Mouse (Mus musculus) limb, embryonic 14.5 days (tissue): ENCODE data around the gene St6galnac4. TPM values are rescaled to one million over a fixed set of nuclear protein-coding genes. Genes with fewer than 3 reads are reported as not detected.

ENCODE experiments used
- ATAC-seq: fragments of 200-750 bp; cut with Nextera tagmentation; 2 replicates; pipeline ENCODE4 v1.8.0; 2017; ENCODE audit warnings: low read depth, moderate number of reproducible peaks, moderate TSS enrichment; ENCODE audit not compliant: low FRiP score
- DNase-seq: peaks from one replicate; pipeline ENCODE4 v3.0.0-alpha.2; 2015; ENCODE audit warnings: low spot score
- H3K27ac ChIP-seq: fragments of 300-500 bp; sonication (generic); replicated peaks from 2 replicates; pipeline ENCODE4 v1.5.1; 2014; ENCODE audit warnings: low read depth, mild to moderate bottlenecking, low read length, moderate library complexity, mixed read lengths
- H3K27me3 ChIP-seq: fragments of 300-500 bp; sonication (generic); 2 replicates; pipeline ENCODE4 v1.6.1; 2014; ENCODE audit warnings: low read length, mixed read lengths; ENCODE audit not compliant: control insufficient read depth, insufficient read depth
- H3K36me3 ChIP-seq: fragments of 300-500 bp; sonication (generic); 2 replicates; pipeline ENCODE4 v1.6.1; 2014; ENCODE audit warnings: mild to moderate bottlenecking, low read length, moderate library complexity, mixed read lengths; ENCODE audit not compliant: control insufficient read depth, insufficient read depth
- H3K4me1 ChIP-seq: fragments of 300-500 bp; sonication (generic); 2 replicates; pipeline ENCODE4 v1.6.1; 2014; ENCODE audit warnings: antibody characterized with exemption, low read length, mixed read lengths; ENCODE audit not compliant: control insufficient read depth, insufficient read depth
- H3K4me2 ChIP-seq: fragments of 300-500 bp; sonication (generic); replicated peaks from 2 replicates; pipeline ENCODE4 v1.6.1; 2014; ENCODE audit warnings: low read depth, mild to moderate bottlenecking, low read length, moderate library complexity; ENCODE audit not compliant: severe bottlenecking
- H3K4me3 ChIP-seq: fragments of 300-500 bp; sonication (generic); replicated peaks from 2 replicates; pipeline ENCODE4 v1.5.1; 2014; ENCODE audit warnings: low read length
- H3K9ac ChIP-seq: fragments of 300-500 bp; sonication (generic); 2 replicates; pipeline ENCODE4 v1.6.1; 2014; ENCODE audit warnings: mild to moderate bottlenecking, low read depth, low read length, moderate library complexity; ENCODE audit not compliant: severe bottlenecking
- H3K9me3 ChIP-seq: fragments of 300-500 bp; sonication (generic); 2 replicates; pipeline ENCODE4 v1.6.1; 2016; ENCODE audit warnings: low read length; ENCODE audit not compliant: control insufficient read depth
- POLR2A ChIP-seq: fragments of 200-500 bp; IDR thresholded peaks from 2 replicates; pipeline ENCODE4 v1.8.0; 2012; ENCODE audit warnings: inconsistent platforms, mild to moderate bottlenecking, moderate library complexity, borderline replicate concordance; ENCODE audit not compliant: insufficient read depth, insufficient read length; ENCODE audit errors: extremely low read depth
- WGBS: fragments of 180-500 bp; shearing (Covaris S2); extraction: QIAGEN DNeasy Blood & Tissue Kit; methylation state at CpG from one replicate; pipeline ENCODE4 v1.1.7; 2014; 5-methylcytosine and 5-hydroxymethylcytosine counted together
- polyA plus RNA-seq, 2 experiments: library from polyadenylated mRNA; depleted of rRNA in 1 of 2; stranded (reverse) in 1 of 2; unstranded in 1 of 2; fragments of >200 nt; fragmentation: Nextera tagmentation in 1 of 2; extraction: Ambion mirVana in 1 of 2; gene quantifications; 2 replicates each; pipeline versions ENCODE4 v1.2.1 to v1.2.3; 2012 to 2014

The St6galnac4 gene
- polyA plus RNA-seq, 2 experiments, result 31.8 to 33.9 TPM

- 0 out of 2 replicates have a peak, but pooled peaks have one; percentile 34 for ATAC-seq
- peak; percentile 22 for DNase-seq
- TF ChIP-seq POLR2A, result no peak
- Histone ChIP-seq H3K4me1 (peaks cover 9% of the 10 kb centered on the region; the same call in 1 of the 2 replicates), H3K4me3 (no peak overlapping the region), H3K9me3 (no peaks in the 10 kb centered on the region), H3K36me3 (peaks cover 19% of the 10 kb centered on the region), H3K27me3 (no peaks in the 10 kb centered on the region), H3K27ac (0 out of 2 replicates have a peak overlapping the region, but pooled peaks have one; percentile 26), H3K9ac (no peak overlapping the region), H3K4me2 (no peak overlapping the region)
- WGBS, result 60% methylated on average over 4 of the region's 4 CpGs
These were observed 31.4 kb upstream of the St6galnac4 start for GRCm38 (mm10) chr2:32555484-32555883.

DNA sequence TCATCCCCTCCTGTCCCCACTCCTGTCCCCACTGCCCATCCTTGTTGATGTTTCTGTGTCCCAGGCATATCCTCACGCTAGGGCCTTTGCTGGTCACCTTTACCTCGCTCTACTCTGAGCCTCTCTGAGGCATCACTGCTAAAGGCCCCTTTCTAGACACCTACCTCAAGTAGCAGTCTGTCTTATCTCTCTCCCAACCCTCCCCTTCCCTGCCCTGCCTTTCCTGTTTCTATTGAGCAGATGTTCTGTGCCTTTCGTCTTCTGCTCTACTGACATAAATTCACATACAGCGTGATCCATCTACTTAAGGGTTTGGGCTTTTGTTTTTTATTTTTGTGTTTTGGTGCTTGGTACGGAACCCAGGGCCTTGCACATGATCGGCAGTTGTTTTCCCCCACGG lies 30.9 kb upstream of the St6galnac4 start:
- no peaks in the 10 kb centered on the region for H3K9me3 ChIP-seq
- TF ChIP-seq POLR2A, result no peak

DNA sequence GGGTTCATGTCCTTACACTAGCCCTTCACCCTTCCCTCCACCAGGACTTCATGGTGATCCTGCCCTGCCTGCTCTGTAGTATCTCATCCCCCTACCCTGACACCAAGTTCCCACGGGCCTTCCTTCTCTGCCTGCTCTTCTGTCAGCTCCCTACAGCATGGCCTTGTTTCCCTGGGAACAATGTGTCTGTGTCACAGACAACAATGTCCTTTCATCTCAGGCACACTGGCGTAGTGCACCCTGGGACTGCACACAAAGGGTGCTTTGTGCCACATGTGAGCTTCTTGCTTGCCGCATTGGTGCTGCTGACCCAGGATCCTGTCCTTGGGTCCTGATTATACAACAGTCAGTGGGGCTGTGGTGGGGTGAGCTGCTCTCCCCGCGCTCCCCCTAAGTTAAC lies 27.3 kb upstream of the St6galnac4 start:
- WGBS, result 69% methylated on average over 5 of the region's 5 CpGs
- Histone ChIP-seq H3K9ac (no peak overlapping the region), H3K27me3 (no peaks in the 10 kb centered on the region), H3K9me3 (no peaks in the 10 kb centered on the region), H3K4me1 (peaks cover 6% of the 10 kb centered on the region; the same call in 1 of the 2 replicates), H3K27ac (no peak overlapping the region), H3K36me3 (peaks cover 51% of the 10 kb centered on the region), H3K4me2 (no peak overlapping the region), H3K4me3 (no peak overlapping the region)
- DNase-seq (no peak), ATAC-seq (no peak)
- no peak for TF ChIP-seq POLR2A

More for the DNA sequence above, 30.9 kb upstream of the St6galnac4 start:
- H3K27me3 ChIP-seq, result no peaks in the 10 kb centered on the region
- H3K4me1 ChIP-seq, result peaks cover 9% of the 10 kb centered on the region; the same call in 1 of the 2 replicates
- 0 out of 2 replicates have a peak overlapping the region, but pooled peaks have one; percentile 26 for H3K27ac ChIP-seq
- no peak for ATAC-seq
- no peak overlapping the region for H3K4me2 ChIP-seq
- no peak overlapping the region for H3K9ac ChIP-seq
- no peak overlapping the region for H3K4me3 ChIP-seq
- no peak for DNase-seq
- 88% methylated on average over 7 of the region's 7 CpGs for WGBS
- H3K36me3 ChIP-seq, result peaks cover 21% of the 10 kb centered on the region

- 44% methylated on average over 4 of the region's 4 CpGs for WGBS
- Histone ChIP-seq H3K9ac (no peak overlapping the region), H3K4me1 (peaks cover 6% of the 10 kb centered on the region), H3K9me3 (no peaks in the 10 kb centered on the region), H3K36me3 (peaks cover 73% of the 10 kb centered on the region), H3K27me3 (no peaks in the 10 kb centered on the region), H3K4me3 (no peak overlapping the region), H3K4me2 (no peak overlapping the region), H3K27ac (no peak overlapping the region)
- DNase-seq, result peak; percentile 76
- no peak for ATAC-seq
- TF ChIP-seq POLR2A, result no peak
These were observed 20.3 kb upstream of the St6galnac4 start for GRCm38 (mm10) chr2:32566536-32567063.

- no peak for DNase-seq
- H3K4me1 ChIP-seq, result peaks cover 10% of the 10 kb centered on the region
- no peak for ATAC-seq
- no peak overlapping the region for H3K9ac ChIP-seq
- no peaks in the 10 kb centered on the region for H3K27me3 ChIP-seq
- no peak overlapping the region for H3K27ac ChIP-seq
- no peaks in the 10 kb centered on the region for H3K9me3 ChIP-seq
- no peak overlapping the region for H3K4me3 ChIP-seq
- TF ChIP-seq POLR2A, result no peak
- WGBS, result 79% methylated on average over 5 of the region's 5 CpGs
- no peak overlapping the region for H3K4me2 ChIP-seq
- H3K36me3 ChIP-seq, result peaks cover 63% of the 10 kb centered on the region
These were observed 18.7 kb upstream of the St6galnac4 start for GRCm38 (mm10) chr2:32568149-32568548.

GRCm38 (mm10) chr2:32568941-32569340 lies 18.0 kb upstream of the St6galnac4 start:
- Histone ChIP-seq H3K36me3 (peaks cover 57% of the 10 kb centered on the region), H3K4me3 (no peak overlapping the region), H3K4me2 (no peak overlapping the region), H3K9ac (no peak overlapping the region), H3K9me3 (no peaks in the 10 kb centered on the region), H3K27ac (no peak overlapping the region), H3K4me1 (peaks cover 10% of the 10 kb centered on the region), H3K27me3 (no peaks in the 10 kb centered on the region)
- ATAC-seq (no peak), DNase-seq (no peak)
- WGBS, result 86% methylated on average over 3 of the region's 3 CpGs
- no peak for TF ChIP-seq POLR2A
